Mouse (Mus musculus) urinary bladder, adult 2 months (tissue): ENCODE results near the gene Hypk. TPM values are rescaled to one million over a fixed set of nuclear protein-coding genes. Genes with fewer than 3 reads are reported as not detected.

Source experiments
- DNase-seq: peaks from one replicate; pipeline ENCODE4 v3.0.0; 2022; ENCODE audit warnings: low spot score
- polyA plus RNA-seq: library from polyadenylated mRNA; depleted of rRNA; stranded (reverse); fragments of >200 nt; gene quantifications from 2 replicates; pipeline ENCODE4 v1.2.3, GENCODE M21; 2012; rRNA removed

Gene Hypk
- polyA plus RNA-seq, result 22.9 and 28.2 TPM in 2 replicates

GRCm38 (mm10) chr2:121452990-121453389, at the start of gene Hypk:
Gene Hypk, plus strand, starts transcription at chr2:121453290.
- DNase-seq, result no peak

- no peak for DNase-seq
Observed at GRCm38 (mm10) chr2:121403296-121403695, 49.8 kb upstream of the Hypk start.

DNA sequence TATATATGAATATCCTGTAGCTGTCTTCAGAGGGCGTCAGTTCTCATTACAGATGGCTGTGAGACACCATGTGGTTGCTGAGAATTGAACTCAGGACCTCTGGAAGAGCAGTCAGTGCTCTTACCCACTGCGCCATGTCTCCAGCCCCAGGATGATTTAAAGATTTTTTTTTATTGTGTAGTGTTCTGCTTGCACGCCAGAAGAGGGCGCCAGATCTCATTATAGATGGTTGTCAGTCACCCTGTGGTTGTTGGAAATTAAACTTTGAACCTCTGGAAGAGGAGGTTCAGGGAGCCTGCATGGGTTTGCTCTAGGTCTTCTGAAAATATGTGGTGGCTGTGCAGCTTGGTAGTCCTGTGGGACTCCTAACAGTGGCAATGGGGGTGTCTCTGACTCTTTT, 44.9 kb upstream of the Hypk start:
- DNase-seq, result peak; percentile 26

DNA sequence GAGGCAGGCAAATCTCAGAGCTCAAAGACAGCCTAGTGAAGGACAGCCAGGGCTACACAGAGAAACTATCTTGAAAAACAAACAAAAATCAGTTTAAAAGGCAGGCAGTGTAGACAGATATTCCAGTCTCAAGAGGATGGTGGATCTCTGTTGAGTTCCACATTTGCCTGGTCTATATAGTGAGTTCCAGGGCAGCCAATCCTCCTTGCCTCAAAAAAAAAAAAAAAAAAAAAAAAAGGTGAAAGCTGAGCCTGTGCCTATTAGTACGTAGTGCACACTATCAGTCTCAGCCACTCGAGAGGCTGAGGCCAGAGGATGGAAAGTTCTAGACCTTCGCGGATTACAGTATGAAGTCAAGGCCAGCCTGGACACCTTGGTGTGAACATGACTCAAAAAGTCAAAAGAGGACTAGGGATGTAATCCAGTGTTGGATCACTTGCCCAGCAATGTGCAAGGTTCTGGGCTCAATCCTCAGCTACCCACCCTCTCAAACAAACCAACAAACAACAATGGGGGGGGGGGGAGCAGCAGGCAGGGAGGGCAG, 40.2 kb upstream of the Hypk start:
- no peak for DNase-seq

DNA sequence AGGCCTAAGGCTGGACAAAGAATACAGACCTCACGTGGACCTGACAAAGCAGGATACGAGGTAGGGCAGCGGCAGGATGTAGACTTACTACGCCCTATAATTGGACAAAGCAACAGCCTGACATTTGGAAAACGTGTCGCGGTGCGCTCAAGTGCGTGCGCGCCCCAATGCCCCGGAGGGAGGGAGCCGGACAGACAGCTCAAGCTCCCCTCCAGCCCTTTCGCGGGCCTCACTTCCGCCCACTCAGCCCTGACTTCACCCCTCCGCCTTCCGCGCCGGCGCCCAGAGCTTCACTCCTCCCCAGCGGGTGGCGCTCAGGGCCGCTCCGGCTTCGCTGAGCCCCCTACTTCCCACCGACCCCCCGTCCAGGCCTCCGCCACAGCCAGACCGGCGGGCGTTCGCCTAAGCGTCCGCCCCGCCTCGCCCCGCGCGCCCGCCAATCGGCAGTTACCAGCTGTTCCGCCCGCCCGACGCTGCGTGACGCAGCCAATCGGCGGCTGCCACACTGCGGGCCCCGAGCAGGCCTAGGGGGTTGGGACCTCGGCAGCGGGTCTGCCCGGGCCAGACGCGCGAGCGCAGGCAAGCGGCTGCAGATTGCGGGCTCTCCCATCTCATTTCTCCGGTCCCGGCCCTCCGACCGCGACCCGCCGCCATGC, 39.6 kb upstream of the Hypk start, which contains the start of the genes Pdia3 and Catsper2:
Pdia3 (plus strand) TSS at position 389 of the 656 bp plus-strand sequence.
Catsper2 (minus strand) TSS at position 406 of the 656 bp plus-strand sequence.
- peak; percentile 98 for DNase-seq

GRCm38 (mm10) chr2:121414139-121414685, 38.9 kb upstream of the Hypk start:
- DNase-seq, result no peak

DNA sequence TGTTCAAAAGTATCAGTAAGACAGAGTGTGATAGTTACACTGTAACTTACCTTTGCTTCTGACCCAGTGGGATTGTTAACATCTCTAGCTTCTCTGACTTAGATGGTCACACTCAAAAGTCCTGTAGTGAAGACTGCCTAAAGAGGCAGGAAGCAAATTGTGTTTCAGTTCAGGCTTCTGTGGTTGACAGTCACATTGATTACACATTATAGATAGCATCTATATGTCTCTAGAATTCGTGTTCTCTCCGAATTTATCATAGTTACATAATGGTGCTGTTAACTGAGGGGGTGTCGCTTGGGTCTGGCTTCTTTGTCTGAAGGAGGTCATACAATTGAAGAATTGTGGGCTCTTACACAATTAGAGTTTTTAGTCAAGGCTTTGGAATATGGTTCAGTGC, 38.0 kb upstream of the Hypk start:
- no peak for DNase-seq

GRCm38 (mm10) chr2:121415591-121415990, 37.5 kb upstream of the Hypk start:
- DNase-seq, result no peak

GRCm38 (mm10) chr2:121416356-121416755, 36.7 kb upstream of the Hypk start:
- DNase-seq, result no peak

DNA sequence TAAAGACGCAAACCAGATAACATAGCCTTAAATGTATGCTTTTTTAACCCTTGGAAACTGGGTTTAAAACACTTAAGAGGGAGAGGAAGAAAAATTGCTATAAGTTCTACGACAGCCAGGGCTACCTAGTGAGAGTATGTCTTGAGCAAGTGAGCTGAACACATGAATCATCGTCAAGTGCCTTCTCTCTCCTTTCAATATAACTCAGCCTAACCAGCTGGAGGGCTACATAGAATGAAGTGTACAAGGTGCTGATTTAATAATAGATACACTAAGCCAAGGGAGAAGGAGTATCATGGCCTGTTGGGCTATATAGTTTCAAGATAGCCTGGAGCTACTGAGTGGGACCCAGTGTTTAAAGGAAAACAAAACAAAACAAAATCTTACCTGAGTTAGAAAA, 34.6 kb upstream of the Hypk start:
- DNase-seq, result no peak

GRCm38 (mm10) chr2:121423166-121423565, 29.9 kb upstream of the Hypk start:
- no peak for DNase-seq

DNA sequence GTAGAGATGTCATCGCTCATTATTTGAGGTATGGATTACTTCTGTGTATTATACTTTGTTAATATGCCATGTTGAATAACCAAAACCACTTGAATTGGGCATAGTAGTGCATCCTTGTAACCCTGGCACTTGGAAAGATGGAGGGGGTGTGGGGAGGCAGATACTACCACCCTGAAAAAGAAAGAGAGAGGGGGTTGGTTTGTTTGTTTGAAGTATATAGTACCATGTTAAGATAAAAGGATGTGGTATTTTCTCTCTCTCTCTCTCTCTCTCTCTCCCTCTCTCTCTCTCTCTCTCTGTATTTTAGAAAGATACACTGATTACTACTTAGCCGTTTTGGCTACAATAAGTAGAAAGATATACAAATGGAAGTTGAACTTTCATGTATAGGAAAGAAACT, 27.2 kb upstream of the Hypk start:
- no peak for DNase-seq

- no peak for DNase-seq
Observed at GRCm38 (mm10) chr2:121434854-121435253, 18.2 kb upstream of the Hypk start.

DNA sequence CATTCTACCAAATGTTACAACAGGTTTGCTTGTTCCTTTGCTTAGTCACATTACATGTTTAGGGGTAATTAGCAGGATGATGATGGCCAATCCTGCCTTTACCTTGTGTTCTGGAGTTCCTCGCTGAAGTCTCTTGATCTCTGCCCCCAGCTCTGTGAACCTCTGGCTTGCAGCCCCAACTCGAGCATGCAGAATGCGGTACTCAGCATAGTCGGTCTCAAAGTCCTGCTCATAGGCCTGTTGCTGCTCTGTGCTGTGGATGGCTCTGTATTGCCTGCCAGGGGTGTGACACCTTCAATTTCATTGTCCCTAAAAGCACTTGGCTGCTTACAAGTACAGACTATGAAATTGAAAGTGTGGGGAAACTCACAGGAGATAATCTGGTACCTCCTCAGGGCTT, 13.3 kb upstream of the Hypk start:
- no peak for DNase-seq

DNA sequence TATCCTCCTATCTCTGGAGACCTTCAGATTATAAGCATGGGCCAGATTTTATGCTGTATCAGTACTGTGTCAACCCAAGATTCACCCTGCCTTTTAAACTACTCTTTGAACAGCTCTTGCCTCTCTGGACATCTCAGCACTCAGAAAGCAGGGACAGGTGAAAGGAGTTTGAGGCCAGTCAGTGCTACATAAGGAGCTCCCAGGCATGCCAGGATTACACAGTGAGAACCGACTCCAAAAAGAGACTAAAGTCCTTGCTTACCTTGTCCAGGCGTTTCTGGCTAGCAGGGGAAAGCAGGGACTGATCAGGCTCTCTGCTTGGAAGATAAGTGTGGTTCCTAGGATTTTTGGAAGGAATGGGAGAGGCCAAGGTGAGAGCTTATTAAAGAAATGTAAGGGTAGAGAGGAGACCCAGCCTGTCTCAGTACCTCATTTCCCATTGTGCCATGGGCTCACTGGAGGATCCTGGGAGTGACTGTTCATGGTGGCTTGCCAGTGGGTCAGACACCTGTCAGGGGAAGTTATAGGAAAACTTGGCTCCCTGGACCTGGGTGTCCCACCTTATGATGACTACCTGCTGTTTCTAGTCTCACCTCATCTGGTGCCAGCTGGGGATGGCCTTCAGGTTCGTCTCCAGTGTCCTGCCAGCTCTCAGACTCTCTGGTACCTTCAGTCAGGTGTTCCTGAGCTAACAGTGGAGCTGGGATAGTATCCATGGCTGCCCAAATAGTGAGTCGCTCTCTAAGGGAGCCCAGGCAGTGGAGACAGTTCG, 12.1 kb upstream of the Hypk start:
- DNase-seq, result no peak

DNA sequence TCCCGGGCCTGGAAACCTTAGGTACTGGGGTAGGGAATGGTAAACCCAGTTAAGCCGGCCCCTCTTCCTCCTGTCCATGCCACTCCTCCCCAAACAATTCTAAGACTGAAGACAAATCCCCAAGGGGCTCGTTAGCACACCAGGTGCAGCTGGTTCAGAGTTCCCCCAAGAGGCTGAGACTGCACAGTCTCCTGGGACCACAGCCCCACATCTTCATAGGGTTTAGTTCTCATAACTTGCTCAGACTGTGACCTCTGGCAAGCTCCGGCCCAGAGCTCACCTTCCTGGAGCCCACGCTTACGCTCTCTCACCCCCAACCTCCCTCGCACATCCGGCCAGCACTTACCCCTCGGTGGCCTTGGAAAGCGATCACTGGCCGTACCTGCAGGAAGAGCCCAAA, 11.3 kb upstream of the Hypk start:
- DNase-seq, result no peak

GRCm38 (mm10) chr2:121442259-121443067, 10.6 kb upstream of the Hypk start:
- no peak for DNase-seq

DNA sequence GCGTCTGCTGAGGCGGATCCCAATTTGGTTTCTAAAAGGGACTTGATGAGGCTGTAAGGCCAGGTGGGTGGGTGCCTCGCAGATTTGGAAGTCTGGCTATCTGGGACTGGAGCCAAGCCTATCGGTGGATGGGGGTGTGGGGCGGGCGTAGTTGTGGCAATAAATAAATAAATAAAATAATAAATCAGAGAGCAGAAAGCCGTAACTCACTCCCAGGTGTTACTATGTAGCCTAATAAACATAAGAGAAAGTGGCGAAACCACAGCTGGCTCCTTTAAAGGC, 10.1 kb upstream of the Hypk start:
- no peak for DNase-seq

GRCm38 (mm10) chr2:121444178-121444577, 8.9 kb upstream of the Hypk start, which contains the start of gene Ell3:
Gene Ell3, minus strand, starts transcription at chr2:121444278.
- no peak for DNase-seq

GRCm38 (mm10) chr2:121445117-121445516, 8.0 kb upstream of the Hypk start:
- DNase-seq, result no peak

DNA sequence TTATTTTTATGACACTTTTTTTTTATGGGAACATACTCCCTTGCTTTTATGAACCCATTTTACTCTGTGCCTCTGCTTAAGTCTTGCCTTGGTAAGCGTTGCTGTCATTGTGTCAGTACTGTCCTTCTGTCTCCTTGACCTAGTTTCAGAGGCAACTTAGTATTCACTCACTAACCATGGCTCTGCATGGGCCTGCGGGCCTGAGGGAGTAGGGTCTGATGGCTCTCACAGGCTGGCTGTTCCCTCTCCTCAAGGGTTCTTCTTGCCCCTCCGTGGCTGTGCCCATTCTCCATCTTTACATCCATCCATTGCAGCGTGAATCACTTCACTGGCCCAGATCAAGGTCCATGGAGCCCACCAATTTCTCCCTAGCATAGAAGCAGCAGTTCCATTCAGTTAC, 6.6 kb upstream of the Hypk start:
- no peak for DNase-seq

DNA sequence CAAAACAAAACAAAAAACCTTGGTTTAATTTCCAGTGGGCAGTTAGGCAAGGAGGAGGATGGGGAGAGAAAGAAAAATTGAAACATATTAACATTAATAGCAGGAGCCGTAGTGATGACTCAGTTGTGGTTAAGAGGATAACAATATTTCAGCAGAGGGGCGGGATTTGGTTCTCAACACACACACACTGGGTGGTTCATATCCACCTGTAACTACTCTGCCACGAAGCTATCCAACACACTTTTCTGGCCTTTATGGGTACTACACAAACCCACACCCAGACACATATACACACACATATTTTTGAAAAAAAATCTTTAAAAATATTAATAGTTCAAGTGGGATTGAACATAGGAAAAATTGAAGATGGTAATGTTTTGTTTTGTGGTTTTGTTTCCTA, 6.1 kb upstream of the Hypk start:
- no peak for DNase-seq
